Mouse (Mus musculus) megakaryocyte-erythroid progenitor cell, adult 5 weeks (primary cell): ENCODE results near the gene 1810030O07Rik. TPM values are rescaled to one million over a fixed set of nuclear protein-coding genes. Genes with fewer than 3 reads are reported as not detected.

ENCODE experiments used
- polyA plus RNA-seq: library from polyadenylated mRNA; stranded (reverse); fragments of >175 nt; gene quantifications from 2 replicates; pipeline ENCODE4 v1.2.3, GENCODE M21; 2012

Gene 1810030O07Rik
- 4.0 and 4.6 TPM in 2 replicates for polyA plus RNA-seq

GRCm38 (mm10) chrX:12673054-12673775 lies at the start of gene 1810030O07Rik:
1810030O07Rik (minus strand) TSS chrX:12673668.

Other genes starting within 250 kb of the 1810030O07Rik start
- 3.9 and 4.2 TPM in 2 replicates for gene Atp6ap2, start 85.9 kb downstream of the 1810030O07Rik start, polyA plus RNA-seq
- 5.6 and 6.7 TPM in 2 replicates for gene Med14, start 88.4 kb upstream of the 1810030O07Rik start, polyA plus RNA-seq